Mouse (Mus musculus): ENCODE measurements around the gene Dad1. TPM values are rescaled to one million over a fixed set of nuclear protein-coding genes. Genes with fewer than 3 reads are reported as not detected.

Dad1 gene
- polyA plus RNA-seq, 1 experiment, result 309 TPM

DNA sequence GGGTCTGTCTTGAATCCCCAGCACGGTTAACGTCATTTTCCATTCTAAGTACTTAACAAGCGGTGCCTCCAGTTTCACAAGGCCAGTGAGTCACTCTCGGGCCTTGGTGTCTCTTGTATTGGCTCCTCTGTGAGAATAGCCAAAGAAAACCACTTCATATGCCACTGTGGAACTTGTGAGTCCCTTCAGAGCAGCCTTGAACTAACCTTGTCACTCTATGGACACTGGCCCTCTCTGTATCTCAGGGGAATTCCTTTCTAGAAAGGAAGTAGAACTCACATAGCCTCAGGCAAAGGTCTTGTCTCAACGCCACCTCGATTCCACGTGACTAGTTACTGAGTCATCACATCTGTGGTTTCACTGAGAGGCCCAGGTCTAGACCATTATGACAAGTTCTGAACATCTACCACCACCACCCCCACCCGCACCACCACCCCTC, 31.6 kb downstream of the Dad1 start:
- Histone ChIP-seq H3K4me3 (ENCODE audit: extremely low read depth, insufficient read depth, insufficient read length) (no peak overlapping the region), H3K27me3 (ENCODE audit: control insufficient read depth, insufficient read depth, low read length) (no peaks in the 10 kb centered on the region), H3K4me1 (ENCODE audit: control insufficient read depth, insufficient read depth, insufficient read length) (peaks cover 36% of the 10 kb centered on the region; the same call in 1 of the 2 replicates), H3K36me3 (ENCODE audit: control insufficient read depth, insufficient read depth, low read length) (no peaks in the 10 kb centered on the region), H3K27ac (ENCODE audit: insufficient read depth, low read length) (peak overlapping the region; percentile 78)
- TF ChIP-seq CTCF (IDR thresholded peaks at IDR 0.05; ENCODE audit: extremely low read depth, insufficient read depth, insufficient read length, insufficient replicate concordance) (no peak), POLR2A (IDR thresholded peaks at IDR 0.05; ENCODE audit: low read depth, low read length) (peak; percentile 4; the same call in 1 of the 2 replicates)
- WGBS, result 28% methylated on average over 8 of the region's 8 CpGs
- DNase-seq (ENCODE audit: low read depth in 1 of 2, low spot score in 2 of 2), result peak in 1 of 2 experiments; percentile 80

DNA sequence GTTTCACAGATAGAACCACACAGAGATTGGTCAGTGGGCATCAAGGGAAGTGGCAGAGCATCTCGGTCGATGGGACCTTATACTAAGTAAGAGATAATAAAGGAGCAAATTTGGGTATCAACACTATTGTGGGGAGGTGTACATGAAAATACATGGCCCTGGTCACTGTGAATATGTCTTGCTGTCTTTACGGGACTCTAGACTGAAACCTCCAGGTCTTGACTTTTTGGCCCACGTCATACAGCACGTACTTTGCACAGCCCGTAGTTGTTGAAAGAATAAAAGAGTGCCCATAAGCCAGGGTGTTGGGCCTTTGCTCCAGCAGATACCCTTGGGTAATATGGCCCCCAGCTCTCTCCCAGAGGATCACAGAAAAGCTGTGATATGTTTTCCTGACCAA, 32.3 kb downstream of the Dad1 start:
- 78% methylated on average over 6 of the region's 6 CpGs for WGBS
- H3K36me3 ChIP-seq (ENCODE audit: control insufficient read depth, insufficient read depth, low read length), result no peaks in the 10 kb centered on the region
- H3K27ac ChIP-seq (ENCODE audit: insufficient read depth, low read length), result peak overlapping the region; percentile 78
- no peaks in the 10 kb centered on the region for H3K27me3 ChIP-seq (ENCODE audit: control insufficient read depth, insufficient read depth, low read length)
- DNase-seq (ENCODE audit: low read depth in 1 of 2, low spot score in 2 of 2), result no peak
- H3K4me1 ChIP-seq (ENCODE audit: control insufficient read depth, insufficient read depth, insufficient read length), result peaks cover 36% of the 10 kb centered on the region; the same call in 1 of the 2 replicates
- TF ChIP-seq POLR2A (IDR thresholded peaks at IDR 0.05; ENCODE audit: low read depth, low read length) (no peak), CTCF (IDR thresholded peaks at IDR 0.05; ENCODE audit: extremely low read depth, insufficient read depth, insufficient read length, insufficient replicate concordance) (no peak)
- H3K4me3 ChIP-seq (ENCODE audit: extremely low read depth, insufficient read depth, insufficient read length), result no peak overlapping the region

DNA sequence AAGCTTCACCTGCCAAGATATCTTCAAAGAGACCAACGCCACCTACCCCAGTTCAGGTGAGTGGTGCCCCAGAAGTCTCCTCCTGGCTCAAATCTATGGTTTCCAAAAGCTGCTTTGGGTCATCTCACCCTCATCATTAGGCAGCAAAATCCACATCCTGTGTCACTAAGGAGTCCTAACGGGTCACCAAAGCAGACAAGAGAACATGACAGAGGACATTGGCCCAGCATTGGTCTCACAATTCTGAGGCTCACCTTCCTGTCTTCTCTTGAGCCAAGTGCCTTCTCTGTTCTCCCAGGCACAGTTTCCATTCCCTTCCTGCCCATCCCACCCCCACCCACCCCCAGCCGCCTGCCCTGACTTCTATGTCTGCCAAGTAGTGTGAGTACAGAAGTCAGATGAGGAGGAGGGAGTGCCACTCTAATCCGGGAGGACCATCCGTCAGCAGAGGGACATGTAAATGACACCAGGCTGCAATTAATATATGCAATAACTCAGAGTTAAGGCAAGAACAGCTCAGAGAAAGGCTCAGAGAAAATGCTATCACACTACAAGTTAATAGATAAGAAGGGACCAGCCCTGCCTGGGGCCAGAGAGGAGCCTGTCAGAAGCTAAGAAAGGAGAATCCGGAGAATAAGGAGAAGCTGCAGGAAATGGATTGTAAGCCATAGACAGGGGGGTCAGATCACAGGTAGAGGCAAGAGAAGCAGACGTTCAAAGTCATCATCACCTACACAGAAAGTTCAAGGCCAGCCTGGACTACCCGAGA, 33.0 kb downstream of the Dad1 start:
- Histone ChIP-seq H3K4me3 (ENCODE audit: extremely low read depth, insufficient read depth, insufficient read length) (no peak overlapping the region), H3K27ac (ENCODE audit: insufficient read depth, low read length) (peak overlapping the region; percentile 79), H3K27me3 (ENCODE audit: control insufficient read depth, insufficient read depth, low read length) (no peaks in the 10 kb centered on the region), H3K4me1 (ENCODE audit: control insufficient read depth, insufficient read depth, insufficient read length) (peaks cover 32% of the 10 kb centered on the region; the same call in 1 of the 2 replicates), H3K36me3 (ENCODE audit: control insufficient read depth, insufficient read depth, low read length) (no peaks in the 10 kb centered on the region)
- WGBS, result 79% methylated on average over 8 of the region's 8 CpGs
- TF ChIP-seq CTCF (IDR thresholded peaks at IDR 0.05; ENCODE audit: extremely low read depth, insufficient read depth, insufficient read length, insufficient replicate concordance) (no peak), POLR2A (IDR thresholded peaks at IDR 0.05; ENCODE audit: low read depth, low read length) (no peak)
- no peak for DNase-seq (ENCODE audit: low read depth in 1 of 2, low spot score in 2 of 2)

DNA sequence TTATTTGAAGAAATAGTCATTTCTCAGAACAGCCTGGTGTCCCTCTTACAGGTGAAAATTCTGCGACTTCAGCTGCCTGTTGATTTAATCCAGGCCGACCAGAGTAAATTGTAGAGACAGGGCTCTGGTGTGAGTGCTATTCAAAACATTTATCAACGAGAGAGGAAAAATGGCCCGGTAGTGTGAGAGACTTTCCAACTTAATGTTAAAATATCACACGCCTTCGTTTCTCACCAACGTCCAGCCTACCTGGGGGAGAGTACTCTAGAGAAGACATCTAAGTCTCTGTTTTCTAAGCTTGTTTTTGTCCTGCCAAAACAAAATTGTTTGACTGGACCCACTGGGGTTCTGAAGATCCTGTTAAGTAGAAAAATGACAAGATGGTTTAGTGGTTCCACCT, 34.1 kb downstream of the Dad1 start:
- Histone ChIP-seq H3K4me3 (ENCODE audit: extremely low read depth, insufficient read depth, insufficient read length) (no peak overlapping the region), H3K27me3 (ENCODE audit: control insufficient read depth, insufficient read depth, low read length) (no peaks in the 10 kb centered on the region), H3K27ac (ENCODE audit: insufficient read depth, low read length) (peak overlapping the region; percentile 79), H3K4me1 (ENCODE audit: control insufficient read depth, insufficient read depth, insufficient read length) (peaks cover 27% of the 10 kb centered on the region; the same call in 1 of the 2 replicates), H3K36me3 (ENCODE audit: control insufficient read depth, insufficient read depth, low read length) (no peaks in the 10 kb centered on the region)
- TF ChIP-seq POLR2A (IDR thresholded peaks at IDR 0.05; ENCODE audit: low read depth, low read length) (no peak), CTCF (IDR thresholded peaks at IDR 0.05; ENCODE audit: extremely low read depth, insufficient read depth, insufficient read length, insufficient replicate concordance) (no peak)
- DNase-seq (ENCODE audit: low read depth in 1 of 2, low spot score in 2 of 2), result no peak
- 74% methylated on average over 7 of the region's 7 CpGs for WGBS

DNA sequence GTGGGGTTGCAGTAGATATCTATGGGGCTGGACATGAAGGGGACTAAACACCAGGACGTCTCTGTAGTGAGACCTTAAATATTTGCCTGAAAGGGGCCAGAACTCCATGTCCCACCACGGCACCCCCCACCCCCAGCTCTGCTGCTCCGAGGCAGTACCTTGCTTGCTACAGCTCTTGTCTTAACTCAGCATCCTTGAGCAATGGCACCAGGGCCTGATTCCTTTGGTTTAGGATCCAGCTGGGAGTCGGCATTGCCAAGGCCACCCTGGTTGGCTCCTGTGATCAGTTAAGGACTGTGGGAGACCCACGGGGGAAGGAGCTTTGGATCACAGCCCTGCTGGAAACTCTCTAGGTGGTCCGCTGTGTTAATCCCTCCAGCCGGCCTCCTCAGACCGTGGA, 34.6 kb downstream of the Dad1 start:
- no peaks in the 10 kb centered on the region for H3K27me3 ChIP-seq (ENCODE audit: control insufficient read depth, insufficient read depth, low read length)
- DNase-seq (ENCODE audit: low read depth in 1 of 2, low spot score in 2 of 2), result no peak
- no peak for TF ChIP-seq POLR2A (IDR thresholded peaks at IDR 0.05; ENCODE audit: low read depth, low read length)
- TF ChIP-seq CTCF (IDR thresholded peaks at IDR 0.05; ENCODE audit: extremely low read depth, insufficient read depth, insufficient read length, insufficient replicate concordance), result no peak
- H3K36me3 ChIP-seq (ENCODE audit: control insufficient read depth, insufficient read depth, low read length), result no peaks in the 10 kb centered on the region
- peak overlapping the region; percentile 79 for H3K27ac ChIP-seq (ENCODE audit: insufficient read depth, low read length)
- peaks cover 21% of the 10 kb centered on the region; the same call in 1 of the 2 replicates for H3K4me1 ChIP-seq (ENCODE audit: control insufficient read depth, insufficient read depth, insufficient read length)
- peak overlapping the region; percentile 0; the same call in 1 of the 2 replicates for H3K4me3 ChIP-seq (ENCODE audit: extremely low read depth, insufficient read depth, insufficient read length)
- WGBS, result 81% methylated on average over 8 of the region's 8 CpGs

DNA sequence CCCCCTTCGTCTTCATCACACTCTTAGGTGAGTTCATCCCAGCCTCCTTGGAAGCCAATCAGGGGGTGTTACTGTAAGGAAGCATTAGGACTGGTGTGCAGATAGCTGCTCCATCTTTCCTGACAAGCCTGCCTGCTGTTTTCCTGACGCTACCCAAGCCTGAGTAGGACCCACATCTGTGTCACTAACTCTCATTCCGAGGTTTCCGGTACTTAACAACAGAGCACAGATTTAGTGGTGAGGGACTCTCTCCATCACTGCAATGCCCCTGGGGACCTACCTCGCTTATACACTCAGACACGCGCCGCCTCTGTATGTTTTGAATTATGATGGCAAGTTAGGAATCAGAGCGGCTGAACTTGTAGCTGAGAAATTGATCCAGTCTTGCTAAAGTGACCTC, 35.2 kb downstream of the Dad1 start:
- Histone ChIP-seq H3K4me1 (ENCODE audit: control insufficient read depth, insufficient read depth, insufficient read length) (peaks cover 21% of the 10 kb centered on the region; the same call in 1 of the 2 replicates), H3K27me3 (ENCODE audit: control insufficient read depth, insufficient read depth, low read length) (no peaks in the 10 kb centered on the region), H3K36me3 (ENCODE audit: control insufficient read depth, insufficient read depth, low read length) (no peaks in the 10 kb centered on the region), H3K27ac (ENCODE audit: insufficient read depth, low read length) (peak overlapping the region; percentile 79), H3K4me3 (ENCODE audit: extremely low read depth, insufficient read depth, insufficient read length) (no peak overlapping the region)
- WGBS, result 74% methylated on average over 9 of the region's 9 CpGs
- TF ChIP-seq POLR2A (IDR thresholded peaks at IDR 0.05; ENCODE audit: low read depth, low read length) (no peak), CTCF (IDR thresholded peaks at IDR 0.05; ENCODE audit: extremely low read depth, insufficient read depth, insufficient read length, insufficient replicate concordance) (no peak)
- DNase-seq (ENCODE audit: low read depth in 1 of 2, low spot score in 2 of 2), result no peak

DNA sequence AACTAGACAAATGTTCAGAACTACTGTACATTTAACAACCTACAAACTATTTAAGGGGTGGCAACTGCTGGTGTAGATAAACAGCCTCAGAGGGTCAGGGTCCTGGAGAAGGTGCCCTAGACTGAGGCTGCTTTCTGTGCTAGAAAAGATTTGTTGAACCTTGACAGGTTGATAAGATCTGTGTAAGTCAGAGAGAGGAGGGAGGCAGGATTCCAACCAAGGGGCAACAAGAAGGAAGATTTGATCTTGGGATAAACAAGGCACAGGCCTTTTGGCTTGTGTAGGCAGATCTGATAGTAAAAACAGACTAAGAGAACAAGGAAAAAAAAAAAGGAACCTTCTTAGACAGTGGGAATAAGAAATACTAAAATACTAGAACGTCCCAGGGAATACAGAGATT, 35.7 kb downstream of the Dad1 start:
- H3K27ac ChIP-seq (ENCODE audit: insufficient read depth, low read length), result peak overlapping the region; percentile 79
- H3K4me3 ChIP-seq (ENCODE audit: extremely low read depth, insufficient read depth, insufficient read length), result no peak overlapping the region
- no peaks in the 10 kb centered on the region for H3K27me3 ChIP-seq (ENCODE audit: control insufficient read depth, insufficient read depth, low read length)
- TF ChIP-seq CTCF (IDR thresholded peaks at IDR 0.05; ENCODE audit: extremely low read depth, insufficient read depth, insufficient read length, insufficient replicate concordance), result no peak
- TF ChIP-seq POLR2A (IDR thresholded peaks at IDR 0.05; ENCODE audit: low read depth, low read length), result no peak
- H3K36me3 ChIP-seq (ENCODE audit: control insufficient read depth, insufficient read depth, low read length), result no peaks in the 10 kb centered on the region
- H3K4me1 ChIP-seq (ENCODE audit: control insufficient read depth, insufficient read depth, insufficient read length), result peaks cover 16% of the 10 kb centered on the region; the same call in 1 of the 2 replicates
- WGBS, result 77% methylated on average over 1 of the region's 1 CpGs
- no peak for DNase-seq (ENCODE audit: low read depth in 1 of 2, low spot score in 2 of 2)
